Mouse (Mus musculus): ENCODE results near the gene Gm21616. TPM values are rescaled to one million over a fixed set of nuclear protein-coding genes. Genes with fewer than 3 reads are reported as not detected.
"Not testable (repeated sequence)": the region's sequence is repeated elsewhere in the genome, so short reads cannot be mapped to it uniquely, and the experiment has no call there.

Gene Gm21616
- not detected in 2 replicates for polyA plus RNA-seq (2012; rRNA removed)

GRCm38 (mm10) chrX:125435242-125435641 is at the start of gene Gm21616:
Gene Gm21616 (plus strand): TSS chrX:125435542.
- no CpG with 5 or more reads among the region's 4 CpGs for WGBS
- H3K27ac ChIP-seq (ENCODE audit: control insufficient read depth, insufficient read depth, low read length); H3K27me3 ChIP-seq (ENCODE audit: control insufficient read depth, insufficient read depth, low read length); H3K4me3 ChIP-seq (ENCODE audit: control insufficient read depth, insufficient read depth, low read length); H3K36me3 ChIP-seq (ENCODE audit: control insufficient read depth, insufficient read depth, low read length); DNase-seq; H3K4me1 ChIP-seq (replicated peaks; ENCODE audit: control insufficient read depth, insufficient read depth, low read length): not testable (repeated sequence)
